Mouse (Mus musculus): ENCODE results near the gene Ccdc87. TPM values are rescaled to one million over a fixed set of nuclear protein-coding genes. Genes with fewer than 3 reads are reported as not detected.
"Not testable (repeated sequence)": the region's sequence is repeated elsewhere in the genome, so short reads cannot be mapped to it uniquely, and the experiment has no call there.

Ccdc87 gene
- not detected for total RNA-seq (2021)
- long read RNA-seq, experiment 1 = 0 reads
- long read RNA-seq, experiment 2 = 0 reads

DNA sequence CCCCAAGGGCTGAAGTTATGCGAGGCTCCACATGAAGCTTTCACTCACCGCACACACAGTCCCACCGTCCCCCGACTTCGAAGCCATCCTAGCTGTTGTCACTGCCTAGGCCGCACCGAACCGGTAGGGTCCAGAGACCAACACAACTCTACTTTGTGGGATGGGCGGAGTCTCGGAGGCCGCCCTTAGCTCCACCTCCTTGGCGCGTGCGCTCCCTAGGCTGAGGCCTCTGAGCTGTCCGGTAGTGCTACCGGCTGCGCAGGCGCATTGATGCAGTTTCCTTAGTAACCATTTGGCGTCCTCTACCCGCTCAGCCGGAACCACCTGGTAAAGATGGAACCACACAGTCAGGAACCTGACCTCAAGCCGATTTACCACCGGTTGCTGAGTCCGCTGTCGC is at the start of gene Ccdc87, which contains the start of gene Ccs:
Gene Ccdc87 (plus strand): TSS at position 218 of the 400 bp plus-strand sequence.
Gene Ccs (minus strand): TSS at position 184 of the 400 bp plus-strand sequence.
- DNase-seq = peak; percentile 96

DNA sequence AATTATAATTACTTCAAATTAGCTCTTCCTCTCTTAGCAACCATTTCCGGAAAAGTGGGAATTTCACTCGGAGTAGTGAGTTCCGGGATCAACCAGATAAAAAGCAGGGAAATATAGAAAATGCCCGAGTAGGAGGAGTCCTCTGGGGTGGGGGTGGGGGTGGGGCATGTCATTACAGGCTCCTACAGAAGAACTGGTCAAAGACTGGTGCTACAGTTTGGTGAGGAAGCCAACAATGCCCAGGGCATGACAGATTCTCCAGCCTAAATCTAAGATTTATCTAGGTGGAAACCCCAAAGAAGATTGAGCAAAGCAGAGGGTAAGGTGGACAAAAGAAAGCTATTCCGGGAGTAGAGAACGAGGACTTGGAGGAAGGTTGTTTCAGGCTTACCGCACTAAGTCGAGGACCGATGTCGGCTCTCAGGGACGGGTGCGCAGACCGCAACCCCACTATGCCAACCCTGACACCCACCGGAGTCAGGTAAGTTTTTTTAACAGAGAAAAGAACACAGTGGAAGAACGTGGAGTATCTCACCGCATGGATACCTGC is 45.8 kb upstream of the Ccdc87 start:
- no peak for DNase-seq

DNA sequence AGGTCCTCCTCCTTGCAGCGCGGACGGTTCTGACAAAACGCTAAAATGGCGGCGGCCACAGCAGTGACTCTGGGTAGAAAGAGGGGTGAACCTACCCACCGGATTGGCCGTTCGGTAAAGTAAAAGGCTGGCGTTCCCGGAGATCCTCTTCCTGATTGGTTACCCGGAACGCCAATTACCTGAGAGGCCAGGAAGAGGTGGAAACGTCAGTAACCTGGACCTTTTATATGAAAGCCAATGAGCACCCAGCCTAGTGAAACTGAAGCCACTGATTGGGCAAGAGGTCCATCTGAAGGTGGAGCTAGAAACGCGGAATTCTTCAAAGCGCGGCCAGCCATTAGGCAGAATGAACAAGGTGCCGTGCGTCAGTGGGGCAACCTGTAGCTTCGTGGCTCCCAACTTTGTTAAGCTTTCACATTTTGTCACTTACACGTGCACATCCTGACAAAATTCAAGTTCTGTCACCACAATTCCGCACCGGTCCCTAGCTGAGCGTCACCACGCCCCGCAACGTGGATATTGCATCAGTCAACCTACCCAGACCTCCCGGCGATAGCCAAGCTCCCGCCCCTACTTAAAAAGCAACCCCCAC is 45.2 kb upstream of the Ccdc87 start, which contains the start of gene Rbm4:
Gene Rbm4 (minus strand): TSS at position 71 of the 592 bp plus-strand sequence.
- DNase-seq = peak; percentile 89

DNA sequence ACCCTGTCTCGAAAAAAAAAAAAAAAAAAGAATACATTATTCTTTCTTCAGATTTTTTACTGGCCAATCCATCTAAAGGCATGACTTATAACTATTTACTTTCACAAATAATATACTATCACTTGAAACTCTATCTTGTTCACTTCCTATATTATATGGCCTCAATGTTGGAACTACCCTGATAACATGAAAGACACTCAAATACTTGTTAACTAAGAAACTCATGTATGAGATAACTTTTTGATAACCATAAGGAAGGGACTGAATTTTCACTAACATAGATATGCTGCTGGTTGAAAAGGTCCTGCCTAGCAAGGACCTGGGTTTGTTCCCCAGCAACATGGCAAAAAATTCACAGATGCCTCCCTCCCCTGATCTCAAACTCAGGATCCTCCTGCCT is 43.2 kb upstream of the Ccdc87 start:
- DNase-seq = no peak

GRCm38 (mm10) chr19:4797846-4798245 is 41.3 kb upstream of the Ccdc87 start:
- DNase-seq = no peak

GRCm38 (mm10) chr19:4799083-4799482 is 40.1 kb upstream of the Ccdc87 start:
- DNase-seq = no peak

DNA sequence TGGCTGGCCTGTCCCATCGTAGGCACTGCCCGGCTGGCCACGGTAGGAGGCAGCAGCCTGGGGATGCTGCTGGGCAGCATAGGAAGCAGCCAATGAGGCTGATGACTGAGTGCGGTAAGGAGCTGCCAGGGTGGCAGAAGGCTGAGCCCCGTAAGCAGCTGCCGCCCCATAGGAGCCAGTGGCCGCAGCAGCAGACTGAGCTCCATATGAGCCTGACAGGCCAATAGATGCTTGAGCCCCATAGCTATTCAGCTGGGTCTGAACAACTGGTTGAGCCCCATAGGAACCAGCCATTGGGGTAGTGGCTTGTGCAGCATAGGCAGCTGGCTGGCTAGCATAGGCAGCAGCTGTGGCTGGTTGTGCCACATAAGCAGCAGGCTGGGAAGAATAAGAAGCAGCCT is 36.5 kb upstream of the Ccdc87 start:
- DNase-seq = no peak

DNA sequence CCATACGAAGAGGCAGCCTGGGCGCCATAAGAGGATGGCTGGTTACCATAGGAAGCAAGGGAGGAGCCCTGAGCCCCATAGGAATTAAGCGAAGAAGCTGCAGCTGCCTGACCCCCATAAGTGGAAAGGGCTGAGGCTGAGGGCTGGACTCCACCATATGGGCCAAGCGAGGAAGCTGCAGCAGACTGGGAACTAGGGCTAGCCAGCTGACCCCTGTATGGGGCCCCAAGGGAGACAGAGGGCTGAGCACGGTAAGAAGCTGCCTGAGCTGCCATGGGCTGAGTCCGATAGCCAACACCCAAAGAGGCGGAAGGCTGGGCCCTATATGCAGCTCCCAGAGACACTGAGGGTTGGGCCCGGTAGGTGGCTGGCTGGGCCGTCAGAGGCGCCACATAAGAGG is 35.9 kb upstream of the Ccdc87 start:
- no peak for DNase-seq

DNA sequence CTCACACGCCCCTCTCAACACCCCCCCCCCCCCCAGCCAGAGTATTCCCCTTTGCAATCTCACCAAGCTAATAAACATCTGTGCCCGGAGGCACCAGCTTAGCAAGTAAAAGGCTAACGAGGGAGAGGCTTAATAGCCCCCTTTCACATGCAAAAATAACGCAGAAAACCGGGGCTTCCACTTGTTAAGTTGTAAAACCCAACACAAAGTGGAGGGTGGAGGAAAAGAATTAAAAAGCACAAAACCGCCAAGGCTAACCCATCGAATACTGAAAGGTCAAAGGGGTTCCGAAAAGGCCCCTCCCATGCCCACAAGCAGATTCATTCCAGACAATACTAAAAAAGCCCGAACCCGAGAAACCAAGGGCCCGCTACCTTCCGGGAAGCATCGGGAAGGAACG is 28.9 kb upstream of the Ccdc87 start:
- DNase-seq = no peak

GRCm38 (mm10) chr19:4810746-4811062 is 28.5 kb upstream of the Ccdc87 start:
- peak; percentile 69 for DNase-seq

DNA sequence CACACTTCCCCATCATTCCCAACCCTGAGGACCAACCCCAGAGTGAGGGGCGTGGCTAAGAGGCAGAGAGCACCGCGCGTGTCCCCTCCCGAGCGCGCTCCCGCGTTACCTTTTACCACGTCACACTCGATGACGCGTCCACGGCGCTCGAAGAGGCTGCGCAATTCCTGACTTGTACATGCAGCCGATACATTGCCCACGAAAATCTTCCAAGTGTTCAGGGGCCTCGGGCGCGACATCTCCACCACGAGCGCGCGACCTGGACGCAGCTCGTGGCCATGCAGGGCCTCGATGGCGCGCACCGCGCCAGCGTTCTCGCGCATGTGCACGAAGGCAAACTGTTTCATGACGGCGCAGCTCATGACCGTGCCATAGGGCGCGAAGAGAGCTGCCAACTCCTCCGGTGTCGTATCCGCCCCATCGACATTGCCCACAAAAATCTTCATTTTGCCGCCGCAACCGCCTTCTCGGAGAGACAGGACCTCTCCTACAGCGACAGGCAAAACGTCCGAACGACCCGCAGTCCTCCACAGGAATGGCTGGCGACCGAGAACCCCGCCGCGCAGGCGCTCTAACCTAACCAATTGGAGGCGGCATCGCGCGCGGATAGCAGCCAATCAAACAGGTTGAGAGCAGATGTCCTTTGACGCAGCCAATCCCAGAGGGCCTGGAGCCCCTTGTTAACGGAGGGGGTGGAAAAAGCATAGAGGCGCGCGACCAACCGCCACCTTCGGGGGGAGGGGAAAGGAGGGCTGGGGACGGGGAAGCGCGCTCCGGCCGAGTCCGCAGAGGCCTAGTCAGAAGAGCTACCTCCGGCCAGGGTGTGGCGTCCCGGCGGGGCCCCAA is 27.9 kb upstream of the Ccdc87 start, which contains the start of the genes Gm21992 and Rbm14:
Gene Gm21992 (minus strand): TSS at position 550 of the 846 bp plus-strand sequence.
Gene Rbm14 (minus strand): TSS at position 572 of the 846 bp plus-strand sequence.
- DNase-seq = peak; percentile 96

- DNase-seq = no peak
Observed at GRCm38 (mm10) chr19:4811909-4812242, 27.3 kb upstream of the Ccdc87 start.

DNA sequence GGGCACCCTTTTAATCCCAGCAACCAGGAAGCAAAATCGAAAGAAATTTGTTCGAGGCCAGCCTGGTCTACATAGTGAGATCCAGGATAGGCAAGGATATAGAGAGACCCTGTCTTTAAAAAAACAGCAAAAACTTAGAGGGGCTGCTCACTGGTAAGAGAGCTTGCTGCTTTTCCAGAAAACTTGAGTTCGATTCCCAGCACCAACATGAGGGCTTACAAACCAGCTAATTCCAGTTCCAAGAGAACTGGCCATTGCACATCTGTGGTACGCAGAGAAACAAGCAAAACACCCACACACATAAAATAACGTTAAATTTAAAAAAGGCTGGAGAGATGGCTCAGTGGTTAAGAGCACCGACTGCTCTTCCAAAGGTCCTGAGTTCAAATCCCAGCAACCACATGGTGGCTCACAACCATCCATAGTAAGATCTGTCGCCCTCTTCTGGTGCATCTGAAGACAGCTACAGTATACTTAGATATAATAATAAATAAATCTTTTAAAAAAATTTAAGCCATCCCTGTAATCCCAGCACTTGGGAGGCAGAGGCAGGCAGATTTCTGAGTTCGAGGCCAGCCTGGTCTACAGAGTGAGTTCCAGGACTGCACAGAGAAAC is 26.7 kb upstream of the Ccdc87 start:
- DNase-seq = not testable (repeated sequence)

GRCm38 (mm10) chr19:4813015-4813414 is 26.2 kb upstream of the Ccdc87 start:
- no peak for DNase-seq

- no peak for DNase-seq
Observed at GRCm38 (mm10) chr19:4817182-4817835, 21.9 kb upstream of the Ccdc87 start.

GRCm38 (mm10) chr19:4820678-4821303 is 18.4 kb upstream of the Ccdc87 start:
- DNase-seq = peak; percentile 83

DNA sequence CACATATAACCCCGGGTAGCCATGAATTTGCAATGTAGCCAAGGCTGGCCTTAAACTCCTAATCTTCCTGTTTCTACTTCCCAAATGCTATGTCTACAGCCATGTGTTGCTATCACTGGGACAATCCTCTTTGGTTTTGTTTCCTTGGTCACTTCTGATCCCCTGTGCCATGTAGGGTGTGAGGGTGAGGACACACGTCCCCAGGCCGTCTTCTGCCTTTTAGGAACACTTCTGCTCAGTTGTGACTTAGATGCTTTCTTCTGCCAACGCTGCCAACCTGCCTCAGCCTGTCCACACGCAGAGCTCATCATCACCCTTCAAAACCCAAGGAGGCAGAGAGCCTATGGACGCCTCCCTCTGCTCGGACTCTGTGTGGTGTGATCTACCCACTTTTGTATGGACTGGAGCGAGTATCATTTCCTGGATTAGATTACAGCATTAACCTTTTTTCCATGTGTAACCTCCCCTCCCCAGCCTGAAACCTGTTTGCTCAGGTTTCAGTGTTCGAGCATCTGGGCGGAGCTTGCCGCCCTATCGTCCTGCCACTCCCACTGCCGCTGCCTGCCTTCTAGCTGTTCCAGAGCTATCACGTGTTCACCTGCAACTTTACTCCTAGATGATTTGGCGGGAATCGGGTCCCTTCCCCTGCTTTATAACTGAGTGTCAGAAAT is 10.6 kb upstream of the Ccdc87 start:
- no peak for DNase-seq

DNA sequence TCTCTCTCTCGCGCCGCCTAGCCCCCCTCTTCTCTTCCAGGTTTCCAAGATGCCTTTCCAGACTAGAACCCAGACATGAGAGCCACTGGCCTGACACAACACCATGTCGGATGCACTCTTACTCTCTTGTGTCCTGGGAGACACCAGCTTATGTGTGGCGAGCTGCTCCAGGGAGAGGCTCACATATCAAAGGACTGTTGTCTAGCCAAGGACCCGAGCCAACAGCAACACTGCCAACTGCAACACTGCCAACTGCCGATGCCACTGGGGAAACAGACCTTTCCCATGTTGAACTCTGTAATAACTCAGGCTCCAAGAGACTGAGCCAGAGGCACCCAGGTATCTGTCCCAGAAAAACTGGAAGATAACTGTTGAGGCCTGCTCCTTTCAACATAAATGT is 10.0 kb upstream of the Ccdc87 start:
- DNase-seq = peak; percentile 72

DNA sequence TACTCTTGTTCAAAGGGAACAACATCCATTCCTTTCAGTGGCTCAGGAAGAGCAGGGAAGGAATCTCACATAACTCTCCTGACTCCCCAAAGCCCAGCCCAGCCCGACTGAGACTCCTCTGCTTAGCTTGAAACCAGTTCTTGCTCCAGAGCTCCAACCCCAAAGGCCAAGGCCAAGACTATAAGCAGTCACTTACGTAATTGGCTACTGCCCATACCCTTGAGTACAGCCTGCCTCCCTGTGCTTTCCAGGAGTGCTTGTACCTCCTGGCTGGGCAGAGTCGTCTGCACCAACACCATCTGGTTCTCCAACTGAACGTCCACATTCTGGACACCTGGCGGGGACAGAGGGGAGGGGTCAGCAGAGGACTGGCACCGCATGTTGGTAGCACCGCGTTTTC is 5.2 kb upstream of the Ccdc87 start:
- DNase-seq = no peak

DNA sequence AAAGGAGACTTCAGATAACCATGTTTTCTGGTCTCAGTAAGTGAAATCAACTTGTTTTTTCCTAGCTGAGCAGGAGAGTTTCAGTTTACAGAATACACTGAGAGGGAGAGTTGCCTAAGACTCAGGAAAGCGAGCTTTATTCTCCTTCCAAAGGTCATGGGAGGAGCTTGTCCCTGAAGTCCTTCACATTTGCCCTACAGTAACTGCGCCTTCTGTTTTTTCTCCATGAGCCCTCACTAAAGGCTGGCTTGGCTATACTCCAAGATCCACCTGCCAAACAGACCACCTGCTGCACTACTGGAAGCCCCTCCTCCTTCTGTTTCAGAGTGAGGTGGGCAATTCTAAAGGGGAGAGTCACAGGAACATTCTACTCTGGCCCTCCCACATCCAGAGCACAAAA is 3.1 kb upstream of the Ccdc87 start:
- no peak for DNase-seq

- DNase-seq = no peak
Observed at GRCm38 (mm10) chr19:4837049-4837448, 2.1 kb upstream of the Ccdc87 start.
